Mouse (Mus musculus): ENCODE measurements around the gene Snd1. TPM values are rescaled to one million over a fixed set of nuclear protein-coding genes. Genes with fewer than 3 reads are reported as not detected.

Gene Snd1
- total RNA-seq, 1 experiment = 343 TPM

DNA sequence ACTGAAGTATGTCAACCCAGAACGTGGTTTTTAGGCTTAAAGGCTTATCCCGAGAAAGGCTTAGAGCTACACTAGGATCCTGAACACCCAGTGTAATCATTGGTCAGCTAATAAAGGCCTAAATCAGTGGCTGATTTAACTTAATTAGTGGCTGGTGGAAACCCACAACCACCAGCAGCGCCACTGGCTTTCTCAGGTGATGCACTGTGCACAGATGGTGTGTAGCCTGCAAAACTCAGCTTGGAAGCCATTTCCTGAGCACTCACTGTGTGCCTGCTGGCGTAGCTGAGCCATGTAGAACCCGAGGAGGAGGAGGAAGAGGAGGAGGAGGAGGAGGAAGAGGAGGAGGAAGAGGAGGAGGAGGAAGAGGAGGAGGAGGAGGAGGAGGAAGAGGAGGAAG is 503.1 kb downstream of the Snd1 start:
- no peak overlapping the region for H3K4me3 ChIP-seq (ENCODE audit: insufficient read depth in 1 of 2, low read depth in 1 of 2, low read length in 2 of 2, poor library complexity in 1 of 2, severe bottlenecking in 1 of 2)
- no peak for DNase-seq (ENCODE audit: low read depth, low spot score)
- no peak overlapping the region for H3K9ac ChIP-seq (ENCODE audit: insufficient read depth, low read depth, low read length, poor library complexity, severe bottlenecking)
- H3K9me3 ChIP-seq (ENCODE audit: control insufficient read depth, insufficient read depth, low read depth, low read length) = no peaks in the 10 kb centered on the region
- peaks cover 2 to 12% of the 10 kb centered on the region in 2 experiments; a peak in 2 of 4 replicates for H3K4me1 ChIP-seq (ENCODE audit: control insufficient read depth in 2 of 2, insufficient read depth in 2 of 2, low read length in 2 of 2, poor library complexity in 1 of 2)
- no peaks in the 10 kb centered on the region for H3K36me3 ChIP-seq (ENCODE audit: control insufficient read depth, insufficient read depth, low read length, poor library complexity, severe bottlenecking)
- in situ Hi-C loops (cut with MboI; ENCODE audit: low sequenced_read_pairs in 2 of 2, unreplicated experiment in 2 of 2) = no loop called here
- TF ChIP-seq ZC3H11A (IDR thresholded peaks at IDR 0.05; ENCODE audit: borderline replicate concordance, low read depth, low read length) (no peak), HCFC1 (IDR thresholded peaks at IDR 0.05; ENCODE audit: borderline replicate concordance, insufficient read depth, low read length) (no peak), MAFK (IDR thresholded peaks at IDR 0.05; ENCODE audit: insufficient read depth, low read depth, low read length) (no peak), ZNF384 (IDR thresholded peaks at IDR 0.05; ENCODE audit: low read depth, low read length) (no peak), CHD2 (IDR thresholded peaks at IDR 0.05; ENCODE audit: low read depth, low read length) (no peak)
- no peak overlapping the region for H3K27ac ChIP-seq (ENCODE audit: insufficient read depth, low read depth, low read length, poor library complexity, severe bottlenecking)

DNA sequence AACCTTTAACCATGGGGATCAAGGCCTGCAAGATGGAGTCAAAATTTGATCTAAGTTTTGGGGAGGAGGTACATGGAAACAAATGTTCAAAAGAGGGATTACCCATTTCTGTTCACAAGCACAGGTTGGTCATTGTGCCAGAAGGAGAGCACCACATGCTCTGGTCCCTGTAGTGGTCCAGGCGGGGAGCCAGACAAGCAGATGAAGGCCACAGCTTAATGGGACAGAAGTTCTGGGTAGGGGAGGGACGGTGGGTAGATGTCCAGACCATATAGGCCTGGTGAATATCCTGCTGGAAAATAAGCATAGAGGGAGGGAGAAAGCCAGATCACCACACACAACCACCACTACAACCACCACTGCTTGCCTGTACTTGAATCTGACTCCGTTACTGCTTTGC is 503.9 kb downstream of the Snd1 start:
- in situ Hi-C loops (cut with MboI; ENCODE audit: low sequenced_read_pairs in 2 of 2, unreplicated experiment in 2 of 2) = no loop called here
- Histone ChIP-seq H3K27ac (ENCODE audit: insufficient read depth, low read depth, low read length, poor library complexity, severe bottlenecking) (no peak overlapping the region), H3K4me1 (ENCODE audit: control insufficient read depth in 2 of 2, insufficient read depth in 2 of 2, low read length in 2 of 2, poor library complexity in 1 of 2) (peaks cover 2 to 12% of the 10 kb centered on the region in 2 experiments; a peak in 2 of 4 replicates), H3K4me3 (ENCODE audit: insufficient read depth in 1 of 2, low read depth in 1 of 2, low read length in 2 of 2, poor library complexity in 1 of 2, severe bottlenecking in 1 of 2) (no peak overlapping the region), H3K9ac (ENCODE audit: insufficient read depth, low read depth, low read length, poor library complexity, severe bottlenecking) (no peak overlapping the region), H3K36me3 (ENCODE audit: control insufficient read depth, insufficient read depth, low read length, poor library complexity, severe bottlenecking) (no peaks in the 10 kb centered on the region), H3K9me3 (ENCODE audit: control insufficient read depth, insufficient read depth, low read depth, low read length) (no peaks in the 10 kb centered on the region)
- DNase-seq (ENCODE audit: low read depth, low spot score) = no peak
- TF ChIP-seq CHD2 (IDR thresholded peaks at IDR 0.05; ENCODE audit: low read depth, low read length) (no peak), HCFC1 (IDR thresholded peaks at IDR 0.05; ENCODE audit: borderline replicate concordance, insufficient read depth, low read length) (no peak), ZNF384 (IDR thresholded peaks at IDR 0.05; ENCODE audit: low read depth, low read length) (no peak), ZC3H11A (IDR thresholded peaks at IDR 0.05; ENCODE audit: borderline replicate concordance, low read depth, low read length) (no peak), MAFK (IDR thresholded peaks at IDR 0.05; ENCODE audit: insufficient read depth, low read depth, low read length) (no peak)

DNA sequence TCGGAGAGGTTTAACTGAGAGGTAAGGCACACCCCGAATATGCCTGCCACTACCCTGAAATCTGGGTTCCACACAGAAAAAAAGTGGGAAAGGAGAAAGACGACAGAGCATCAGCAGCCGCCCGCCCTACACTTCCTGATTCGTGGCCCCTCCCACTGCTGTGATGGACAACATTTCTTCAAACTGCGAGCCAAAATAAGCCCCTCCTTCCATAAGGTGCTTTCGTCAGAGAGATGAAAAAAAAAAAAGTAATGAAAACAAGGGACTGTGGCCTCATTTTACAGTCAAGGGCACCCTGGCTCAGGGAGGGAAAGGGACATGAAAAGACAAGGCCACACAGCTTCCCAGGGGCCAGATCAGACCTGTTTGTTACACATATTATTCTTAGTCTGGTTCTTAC is 504.6 kb downstream of the Snd1 start:
- TF ChIP-seq MAFK (IDR thresholded peaks at IDR 0.05; ENCODE audit: insufficient read depth, low read depth, low read length) (no peak), CHD2 (IDR thresholded peaks at IDR 0.05; ENCODE audit: low read depth, low read length) (no peak), ZNF384 (IDR thresholded peaks at IDR 0.05; ENCODE audit: low read depth, low read length) (0 out of 2 replicates have a peak, but pooled peaks have one; percentile 40)
- DNase-seq (ENCODE audit: low read depth, low spot score) = no peak
- in situ Hi-C loops (cut with MboI; ENCODE audit: low sequenced_read_pairs in 2 of 2, unreplicated experiment in 2 of 2) = no loop called here
- Histone ChIP-seq H3K36me3 (ENCODE audit: control insufficient read depth, insufficient read depth, low read length, poor library complexity, severe bottlenecking) (no peaks in the 10 kb centered on the region), H3K9ac (ENCODE audit: insufficient read depth, low read depth, low read length, poor library complexity, severe bottlenecking) (no peak overlapping the region), H3K9me3 (ENCODE audit: control insufficient read depth, insufficient read depth, low read depth, low read length) (no peaks in the 10 kb centered on the region), H3K4me1 (ENCODE audit: control insufficient read depth in 2 of 2, insufficient read depth in 2 of 2, low read length in 2 of 2, poor library complexity in 1 of 2) (peaks cover 2 to 12% of the 10 kb centered on the region in 2 experiments; a peak in 2 of 4 replicates), H3K4me3 (ENCODE audit: insufficient read depth in 1 of 2, low read depth in 1 of 2, low read length in 2 of 2, poor library complexity in 1 of 2, severe bottlenecking in 1 of 2) (no peak overlapping the region), H3K27ac (ENCODE audit: insufficient read depth, low read depth, low read length, poor library complexity, severe bottlenecking) (no peak overlapping the region)

DNA sequence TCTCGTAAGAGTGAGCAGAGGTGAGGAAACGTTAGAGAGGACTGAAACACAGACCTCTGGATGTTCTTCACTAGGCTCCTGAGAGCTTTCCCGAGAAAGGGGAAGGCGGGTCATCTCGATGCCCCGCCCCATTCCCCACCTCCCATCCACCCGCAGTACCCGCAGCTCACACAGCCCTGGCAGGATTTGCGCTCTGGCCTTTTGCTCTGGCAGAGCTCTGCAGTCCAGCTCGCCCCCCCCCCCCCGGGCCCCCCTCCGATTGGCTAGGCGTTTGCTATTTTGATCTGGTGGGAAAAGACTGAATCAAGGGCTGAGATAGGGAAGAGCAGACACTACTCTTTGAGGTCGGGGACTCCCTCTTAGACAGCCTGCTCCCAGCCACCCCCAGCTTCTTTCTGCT is 505.3 kb downstream of the Snd1 start:
- Histone ChIP-seq H3K9me3 (ENCODE audit: control insufficient read depth, insufficient read depth, low read depth, low read length) (no peaks in the 10 kb centered on the region), H3K36me3 (ENCODE audit: control insufficient read depth, insufficient read depth, low read length, poor library complexity, severe bottlenecking) (no peaks in the 10 kb centered on the region), H3K27ac (ENCODE audit: insufficient read depth, low read depth, low read length, poor library complexity, severe bottlenecking) (no peak overlapping the region), H3K9ac (ENCODE audit: insufficient read depth, low read depth, low read length, poor library complexity, severe bottlenecking) (no peak overlapping the region), H3K4me3 (ENCODE audit: insufficient read depth in 1 of 2, low read depth in 1 of 2, low read length in 2 of 2, poor library complexity in 1 of 2, severe bottlenecking in 1 of 2) (peak overlapping the region; percentile 58 to 87; a peak in 3 of 4 replicates), H3K4me1 (ENCODE audit: control insufficient read depth in 2 of 2, insufficient read depth in 2 of 2, low read length in 2 of 2, poor library complexity in 1 of 2) (peaks cover 2 to 12% of the 10 kb centered on the region in 2 experiments; a peak in 2 of 4 replicates)
- no peak for DNase-seq (ENCODE audit: low read depth, low spot score)
- TF ChIP-seq ZC3H11A (IDR thresholded peaks at IDR 0.05; ENCODE audit: borderline replicate concordance, low read depth, low read length) = no peak
- TF ChIP-seq MAFK (IDR thresholded peaks at IDR 0.05; ENCODE audit: insufficient read depth, low read depth, low read length) = no peak
- no peak for TF ChIP-seq HCFC1 (IDR thresholded peaks at IDR 0.05; ENCODE audit: borderline replicate concordance, insufficient read depth, low read length)
- no peak for TF ChIP-seq ZNF384 (IDR thresholded peaks at IDR 0.05; ENCODE audit: low read depth, low read length)
- no peak for TF ChIP-seq CHD2 (IDR thresholded peaks at IDR 0.05; ENCODE audit: low read depth, low read length)
- in situ Hi-C loops (cut with MboI; ENCODE audit: low sequenced_read_pairs in 2 of 2, unreplicated experiment in 2 of 2) = no loop called here
